Mouse (Mus musculus): ENCODE data around the gene Arrdc4.
A peak's percentile ranks its signal among the peaks of the same experiment; 100 is the strongest.

Arrdc4 gene

GRCm38 (mm10) chr7:68708563-68709318, 40.3 kb downstream of the Arrdc4 start:
- no peak for DNase-seq

GRCm38 (mm10) chr7:68705162-68705561, 43.9 kb downstream of the Arrdc4 start:
- no peak for DNase-seq

GRCm38 (mm10) chr7:68697313-68697712, 51.7 kb downstream of the Arrdc4 start:
- no peak for DNase-seq

GRCm38 (mm10) chr7:68696908-68697307, 52.1 kb downstream of the Arrdc4 start:
- peak; percentile 42 to 57 for DNase-seq

GRCm38 (mm10) chr7:68696446-68696845, 52.6 kb downstream of the Arrdc4 start:
- DNase-seq, result no peak

GRCm38 (mm10) chr7:68692731-68693130, 56.3 kb downstream of the Arrdc4 start:
- no peak for DNase-seq

- no peak for DNase-seq
Observed at GRCm38 (mm10) chr7:68691454-68691853, 57.6 kb downstream of the Arrdc4 start.

GRCm38 (mm10) chr7:68687140-68687611, 61.9 kb downstream of the Arrdc4 start:
- DNase-seq, result no peak

Measured in cerebellum, postnatal 25 days (tissue).